Mouse (Mus musculus) MN1 (cell line): Measurements from ENCODE around the gene Brca2.
"Not testable (repeated sequence)": the region's sequence is repeated elsewhere in the genome, so short reads cannot be mapped to it uniquely, and the experiment has no call there.

Source experiments
- DNase-seq: peaks from one replicate; pipeline ENCODE4 v3.0.0-alpha.2; 2016; ENCODE audit warnings: low spot score

Gene Brca2

GRCm38 (mm10) chr5:150521937-150522866 lies at the start of gene Brca2:
Gene Brca2, plus strand, starts transcription at chr5:150522630.
- peak; percentile 96 for DNase-seq

GRCm38 (mm10) chr5:150477364-150477763 lies 45.1 kb upstream of the Brca2 start:
- DNase-seq = no peak

- no peak for DNase-seq
Observed at GRCm38 (mm10) chr5:150478612-150479011, 43.8 kb upstream of the Brca2 start.

GRCm38 (mm10) chr5:150485198-150485597 lies 37.2 kb upstream of the Brca2 start:
- DNase-seq = peak; percentile 55

DNA sequence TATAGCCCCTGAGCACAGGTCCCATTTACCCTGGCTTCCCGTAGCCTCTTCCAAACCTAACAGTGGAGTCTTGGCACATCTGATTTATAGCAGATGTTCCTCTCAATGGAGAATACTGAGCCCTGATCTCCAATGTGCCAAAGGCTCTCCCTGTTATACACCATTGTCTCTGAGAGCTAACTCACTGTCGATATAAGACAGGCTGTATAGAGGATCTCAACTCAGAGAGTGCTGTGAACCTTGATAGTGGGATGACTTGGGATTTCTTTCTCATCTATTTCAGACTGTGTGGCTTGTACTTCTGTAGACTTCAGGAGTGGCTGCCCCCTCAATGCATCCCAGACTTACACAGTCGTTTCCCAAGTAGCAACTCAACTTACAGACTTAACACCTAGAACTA lies 32.1 kb upstream of the Brca2 start:
- DNase-seq = no peak

GRCm38 (mm10) chr5:150490821-150491220 lies 31.6 kb upstream of the Brca2 start:
- DNase-seq = no peak

DNA sequence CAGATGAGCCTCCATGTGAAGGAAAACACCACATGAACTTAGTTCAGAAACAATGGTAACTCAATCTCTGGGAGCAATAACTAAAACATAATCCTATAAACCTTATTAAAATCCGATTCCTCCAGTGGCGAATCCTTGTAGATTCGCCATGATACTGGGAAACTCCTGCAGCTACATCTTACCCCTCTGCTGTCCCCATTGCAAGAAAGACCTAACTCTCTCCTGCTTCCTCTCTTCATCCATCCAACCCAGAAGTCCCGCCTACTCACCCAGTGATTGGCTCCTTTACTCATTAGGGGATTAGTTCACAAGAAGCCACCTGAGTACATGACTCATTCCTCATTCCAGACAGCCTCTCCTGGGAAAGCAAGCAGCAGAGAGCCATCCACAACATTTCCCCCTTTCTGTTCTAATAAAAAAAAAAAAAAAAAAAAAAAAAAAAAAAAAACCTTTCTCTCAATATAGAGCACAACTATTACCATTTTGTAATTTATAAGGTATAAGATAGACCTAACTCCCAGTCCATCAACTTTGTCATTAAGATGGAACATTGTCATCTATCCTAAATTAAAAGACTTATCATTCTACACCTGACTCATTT lies 30.8 kb upstream of the Brca2 start:
- not testable (repeated sequence) for DNase-seq

DNA sequence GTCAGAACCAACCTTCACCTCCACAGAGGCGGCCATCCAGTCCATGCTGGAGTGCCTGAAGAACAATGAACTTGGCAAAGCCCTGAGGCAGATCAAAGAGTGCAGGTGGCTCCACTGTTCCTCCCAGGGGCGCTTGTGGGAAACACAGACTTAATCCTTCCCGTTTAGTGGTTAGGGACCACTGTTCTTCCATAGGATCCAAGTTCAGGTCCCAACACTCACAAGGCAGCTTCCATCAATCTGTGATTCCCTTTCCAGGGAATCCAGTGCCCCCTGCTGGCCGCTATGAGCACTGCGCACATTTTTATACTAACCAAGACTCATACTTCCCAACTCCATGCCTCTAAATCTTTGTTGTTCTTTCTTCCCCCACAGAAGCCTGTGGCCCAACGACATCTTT lies 26.6 kb upstream of the Brca2 start:
- DNase-seq = no peak

- no peak for DNase-seq
Observed at GRCm38 (mm10) chr5:150510451-150511225, 11.8 kb upstream of the Brca2 start.

DNA sequence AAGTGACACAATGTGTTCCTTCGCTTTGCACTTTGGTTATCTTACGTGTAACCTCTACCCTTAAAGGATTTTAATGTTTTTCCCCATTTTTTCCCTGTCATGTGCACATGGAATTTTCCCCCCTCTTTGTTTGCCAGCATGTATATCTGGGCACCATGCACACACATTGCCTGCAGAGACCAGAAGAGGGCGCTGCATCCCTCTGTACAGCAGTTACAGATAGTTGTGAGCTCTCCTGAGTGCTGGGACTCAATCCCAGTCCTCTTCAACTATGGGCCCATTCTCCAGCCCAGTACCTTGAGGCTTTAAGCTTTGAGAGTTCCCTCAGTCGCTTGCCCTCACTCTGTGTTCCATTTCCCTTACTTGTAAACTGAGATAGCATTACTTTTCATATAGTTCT lies 9.2 kb upstream of the Brca2 start:
- DNase-seq = no peak

DNA sequence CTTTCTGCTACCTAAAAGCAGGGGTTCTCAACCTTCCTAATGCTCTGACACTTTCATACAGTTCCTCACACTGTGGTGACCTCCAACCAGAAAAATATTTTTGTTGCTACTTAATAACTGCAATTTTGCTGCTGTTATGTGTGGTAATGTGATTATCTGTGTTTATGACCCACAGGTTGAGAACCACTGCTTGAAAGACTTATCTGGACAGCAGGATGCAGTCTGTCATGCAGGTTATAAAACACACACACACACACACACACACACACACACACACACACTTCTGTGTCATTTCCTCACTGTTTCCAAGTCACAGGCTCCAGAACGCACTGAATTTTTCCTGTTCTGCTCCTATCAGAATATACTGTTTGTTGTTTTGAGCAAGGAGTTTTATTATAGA lies 8.4 kb upstream of the Brca2 start:
- DNase-seq = no peak

DNA sequence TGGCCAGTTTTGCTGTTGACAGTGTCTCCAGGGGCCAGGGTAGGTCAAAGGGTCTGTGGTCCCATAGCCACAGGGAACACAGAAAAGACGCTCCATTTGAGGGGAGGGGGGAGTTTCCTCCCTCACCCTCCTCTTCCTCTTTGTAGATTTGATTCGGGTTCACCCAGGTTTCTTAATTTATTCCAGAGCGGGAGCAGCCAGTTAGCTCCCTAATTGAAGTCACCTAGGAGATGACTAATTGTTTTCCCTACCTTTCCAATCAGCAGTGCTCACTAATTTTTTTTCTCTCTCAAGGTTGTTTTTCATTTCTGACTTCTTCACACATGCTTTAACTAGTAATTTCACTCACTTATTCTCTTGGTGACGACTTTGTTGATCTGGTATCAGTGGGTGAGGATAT lies 4.4 kb upstream of the Brca2 start, which contains the start of gene Zar1l:
Gene Zar1l, minus strand, starts transcription at position 101 of the 400 bp plus-strand sequence.
- DNase-seq = no peak

GRCm38 (mm10) chr5:150519551-150519950 lies 2.9 kb upstream of the Brca2 start:
- DNase-seq = peak; percentile 55

- DNase-seq = no peak
Observed at GRCm38 (mm10) chr5:150522867-150523234, 421 bp downstream of the Brca2 start.

- no peak for DNase-seq
Observed at GRCm38 (mm10) chr5:150525239-150525638, 2.8 kb downstream of the Brca2 start.

DNA sequence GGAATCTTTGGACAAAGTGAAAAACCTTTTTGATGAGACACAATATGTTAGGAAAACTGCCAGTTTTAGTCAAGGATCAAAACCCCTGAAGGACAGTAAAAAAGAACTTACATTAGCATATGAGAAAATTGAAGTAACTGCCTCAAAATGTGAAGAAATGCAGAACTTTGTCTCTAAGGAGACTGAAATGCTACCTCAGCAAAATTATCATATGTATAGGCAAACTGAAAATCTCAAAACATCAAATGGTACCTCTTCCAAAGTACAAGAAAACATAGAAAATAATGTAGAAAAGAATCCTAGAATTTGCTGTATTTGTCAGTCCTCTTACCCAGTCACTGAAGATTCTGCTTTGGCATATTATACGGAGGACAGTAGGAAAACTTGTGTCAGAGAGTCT lies 18.9 kb downstream of the Brca2 start:
- no peak for DNase-seq

DNA sequence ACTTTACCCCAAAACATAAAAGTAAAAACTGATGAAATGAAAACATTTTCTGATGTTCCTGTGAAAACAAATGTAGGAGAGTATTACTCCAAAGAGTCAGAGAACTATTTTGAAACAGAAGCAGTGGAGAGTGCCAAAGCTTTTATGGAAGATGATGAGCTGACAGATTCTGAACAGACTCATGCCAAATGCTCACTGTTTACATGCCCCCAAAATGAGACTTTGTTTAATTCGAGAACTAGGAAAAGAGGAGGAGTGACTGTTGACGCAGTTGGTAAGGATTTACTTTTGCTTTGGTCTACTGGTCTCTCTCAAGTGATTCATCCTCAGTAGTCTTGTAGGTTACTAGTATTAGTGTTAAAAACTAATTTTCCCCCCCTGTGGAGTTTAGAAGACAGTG lies 20.8 kb downstream of the Brca2 start:
- DNase-seq = no peak

- DNase-seq = peak; percentile 26
Observed at GRCm38 (mm10) chr5:150551637-150552036, 29.2 kb downstream of the Brca2 start.

GRCm38 (mm10) chr5:150559519-150560103 lies 37.2 kb downstream of the Brca2 start:
- DNase-seq = no peak

- DNase-seq = no peak
Observed at GRCm38 (mm10) chr5:150560851-150561250, 38.4 kb downstream of the Brca2 start.

DNA sequence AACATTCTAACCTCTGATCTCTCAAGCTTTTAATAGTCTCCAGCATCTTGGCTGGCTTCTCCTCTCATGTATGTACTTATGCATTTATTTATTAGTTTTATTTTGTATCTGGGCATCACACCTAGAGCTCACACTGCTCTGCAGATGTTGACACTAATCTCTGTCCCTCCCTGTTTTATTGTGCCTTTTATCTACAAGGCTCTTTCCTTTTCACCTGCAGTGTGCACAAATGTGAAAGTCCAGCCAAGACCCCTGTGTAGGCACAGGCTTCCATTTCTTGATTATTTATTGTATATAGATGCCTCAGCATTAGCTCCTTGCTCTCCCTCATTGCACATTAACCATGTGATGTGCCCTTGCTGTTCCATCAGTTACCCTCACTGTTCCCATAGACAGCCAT lies 38.9 kb downstream of the Brca2 start:
- no peak for DNase-seq

GRCm38 (mm10) chr5:150561783-150562182 lies 39.4 kb downstream of the Brca2 start:
- DNase-seq = no peak
